Mouse (Mus musculus) layer of hippocampus, adult 2 months (tissue): ENCODE results near the gene Nhlh1. TPM values are rescaled to one million over a fixed set of nuclear protein-coding genes. Genes with fewer than 3 reads are reported as not detected.

Experiments used
- DNase-seq, 2 experiments: peaks; one replicate each; pipeline ENCODE4 v3.0.0; 2022; ENCODE audit warnings: low spot score in 2 of 2
- H3K27ac ChIP-seq: fragments of 200-600 bp; 2 replicates; pipeline ENCODE4 v1.8.1; 2022
- H3K4me3 ChIP-seq: fragments of 200-600 bp; 2 replicates; pipeline ENCODE4 v1.8.1; 2022; ENCODE audit warnings: mild to moderate bottlenecking
- CTCF ChIP-seq: fragments of 200-600 bp; conservative IDR thresholded peaks from 2 replicates; pipeline ENCODE4 v1.8.1; 2022; ENCODE audit warnings: antibody characterized with exemption, mild to moderate bottlenecking, moderate library complexity
- total RNA-seq, 2 experiments: library from RNA; stranded (reverse); gene quantifications; 2 replicates each; pipeline ENCODE4 v1.2.3; 2021

Nhlh1 gene
- total RNA-seq, 2 experiments from 2014 or later, result 0.79 to 1.2 TPM

DNA sequence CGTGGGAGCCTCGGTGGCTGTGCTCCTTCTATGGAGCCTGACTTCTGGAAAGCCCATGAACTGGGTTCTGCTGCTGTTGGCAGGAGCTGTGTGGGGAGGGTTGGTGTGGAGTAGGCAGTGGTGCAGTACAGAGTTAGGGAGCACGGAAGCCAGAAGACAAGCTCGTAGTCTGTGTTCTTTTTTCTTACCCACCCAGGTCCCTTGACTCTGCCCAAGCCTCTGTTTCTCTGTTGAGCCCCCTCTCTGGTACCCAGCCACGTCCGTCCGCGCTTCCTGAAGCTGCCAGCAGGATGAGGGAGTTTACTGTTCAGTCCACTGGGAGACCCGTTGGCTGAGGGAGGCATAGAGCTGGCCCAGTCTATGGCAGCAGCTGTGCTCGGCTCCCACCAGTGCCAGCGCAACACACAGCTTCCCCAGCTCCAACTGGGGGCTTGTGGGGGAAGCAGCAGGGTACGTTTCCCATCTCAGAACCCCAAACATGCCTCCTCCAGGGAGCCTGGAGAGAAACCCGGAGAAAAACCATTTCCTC, 7.3 kb upstream of the Nhlh1 start:
- Histone ChIP-seq H3K27ac (peak overlapping the region; percentile 79), H3K4me3 (no peak overlapping the region)
- DNase-seq, result peak in 1 of 2 experiments; percentile 30
- peak; percentile 34; the same call in 1 of the 2 replicates for TF ChIP-seq CTCF

DNA sequence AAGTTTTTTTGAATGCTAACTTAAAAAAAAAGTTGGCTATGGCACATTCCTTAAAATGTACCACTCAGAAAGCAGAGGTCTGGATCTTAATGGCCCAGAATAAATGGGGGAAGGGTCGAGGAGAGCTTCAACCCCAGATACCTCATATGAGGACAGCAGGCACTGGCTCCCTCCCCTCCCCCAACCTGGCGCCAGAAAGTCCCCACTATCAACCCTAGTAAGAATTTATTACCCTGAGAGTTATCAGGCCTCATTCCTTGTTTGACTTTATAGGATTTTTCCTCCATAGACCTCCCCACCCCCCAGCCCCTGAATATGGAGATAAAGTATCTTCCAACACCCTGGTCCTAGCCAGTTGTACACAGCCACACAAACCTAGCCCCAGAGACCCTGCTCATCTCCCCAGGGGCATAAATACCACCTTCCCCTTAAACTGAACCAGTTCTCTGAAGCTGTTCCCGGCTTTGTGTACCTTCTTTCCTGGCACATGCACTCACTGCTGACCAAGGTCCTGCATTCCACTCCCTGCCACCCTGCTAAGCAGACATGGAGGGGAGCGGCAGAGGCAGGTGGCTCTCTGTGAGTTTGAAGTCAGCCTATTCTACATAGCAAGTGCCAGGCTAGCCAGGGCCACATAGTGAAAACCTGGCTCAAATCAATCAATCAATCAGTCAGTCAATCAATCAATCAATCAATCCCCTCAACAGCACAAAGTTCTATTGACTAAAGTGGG, 6.1 kb upstream of the Nhlh1 start:
- no peak overlapping the region; the same call in 1 of the 2 replicates for H3K27ac ChIP-seq
- TF ChIP-seq CTCF, result no peak
- H3K4me3 ChIP-seq, result no peak overlapping the region
- no peak for DNase-seq

DNA sequence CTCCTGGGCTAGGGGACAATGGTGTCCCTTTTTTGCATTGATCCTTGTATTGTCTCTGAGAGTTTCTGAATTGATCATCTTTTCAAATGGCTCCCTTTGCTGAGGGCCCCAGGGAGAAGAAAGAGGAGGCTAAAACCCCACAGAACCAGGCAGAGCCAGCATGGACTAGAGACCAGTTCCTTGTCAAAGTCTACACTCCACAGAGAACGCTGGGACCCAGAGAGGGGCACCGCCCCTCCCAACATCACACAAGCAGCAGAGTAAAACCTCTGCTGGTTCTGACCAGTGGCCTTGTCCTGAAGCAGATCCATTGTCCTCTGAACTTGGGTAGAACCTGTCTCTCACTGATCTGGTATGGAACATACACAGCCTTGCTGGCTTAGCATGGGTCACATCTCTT, 4.7 kb upstream of the Nhlh1 start:
- DNase-seq, result no peak
- H3K4me3 ChIP-seq, result no peak overlapping the region
- H3K27ac ChIP-seq, result no peak overlapping the region
- no peak for TF ChIP-seq CTCF

DNA sequence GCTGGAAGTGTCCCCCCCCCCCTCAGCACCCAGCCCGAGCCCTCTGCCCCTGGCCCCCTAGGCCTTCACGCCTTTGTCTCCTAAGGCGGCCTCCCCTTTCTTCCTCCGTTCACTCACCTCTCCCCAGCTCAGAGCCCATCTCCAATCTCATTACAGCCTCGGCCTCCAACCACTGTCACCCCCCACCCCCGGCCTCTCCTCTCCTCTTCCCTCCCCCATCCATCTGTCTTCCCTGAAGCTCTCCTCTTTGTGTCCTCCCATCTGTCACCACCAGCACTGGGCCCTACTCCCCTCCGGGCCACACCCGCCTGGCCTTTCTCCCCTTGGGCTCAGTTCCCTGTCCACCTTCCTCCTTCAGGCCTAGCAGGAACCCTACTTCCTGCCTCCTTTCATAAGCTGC, 3.8 kb upstream of the Nhlh1 start:
- Histone ChIP-seq H3K4me3 (no peak overlapping the region), H3K27ac (no peak overlapping the region)
- TF ChIP-seq CTCF, result no peak
- no peak for DNase-seq

DNA sequence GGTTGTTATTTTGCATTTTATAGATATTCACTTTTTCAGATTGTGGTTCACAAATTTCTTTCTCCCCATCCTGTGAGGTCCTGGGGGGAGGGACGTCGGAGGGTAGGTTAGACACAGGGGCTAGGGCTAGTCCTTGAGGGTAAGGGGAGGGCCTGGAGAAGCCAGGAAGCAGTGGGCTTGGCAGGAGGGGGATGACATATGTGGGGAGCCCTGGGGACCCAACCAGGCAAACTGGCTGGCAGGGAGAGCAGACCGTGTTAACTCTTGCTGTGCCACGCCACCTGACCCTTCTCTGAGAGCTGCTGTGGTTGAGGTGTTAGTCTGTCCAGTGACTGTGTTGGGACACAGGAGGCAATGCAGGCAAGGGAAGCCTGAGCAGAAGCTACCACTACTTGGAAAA, 3.3 kb upstream of the Nhlh1 start:
- no peak overlapping the region for H3K4me3 ChIP-seq
- no peak for TF ChIP-seq CTCF
- no peak for DNase-seq
- no peak overlapping the region for H3K27ac ChIP-seq

DNA sequence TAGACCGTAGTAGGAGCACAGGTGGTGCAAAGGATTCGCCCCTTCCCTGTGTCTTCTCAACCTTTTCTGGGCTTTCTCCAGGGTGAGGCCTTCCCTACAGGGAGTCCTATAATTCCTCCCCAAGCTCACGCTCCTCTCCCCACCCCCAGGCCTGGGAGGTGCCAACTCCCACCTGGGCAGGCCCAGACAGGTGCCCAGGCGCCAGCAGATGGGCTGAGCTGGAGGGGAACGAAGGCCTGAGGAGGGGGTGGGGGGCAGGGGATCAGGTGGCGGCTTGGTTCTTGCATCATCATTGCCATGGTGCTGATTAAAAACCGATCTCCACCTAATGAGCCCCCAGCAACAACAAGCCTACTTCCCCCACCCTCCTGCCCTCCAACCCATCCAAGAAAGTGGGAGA, 1.5 kb upstream of the Nhlh1 start:
- TF ChIP-seq CTCF, result no peak
- DNase-seq, result no peak
- peak overlapping the region; percentile 53; the same call in 1 of the 2 replicates for H3K27ac ChIP-seq
- H3K4me3 ChIP-seq, result no peak overlapping the region

DNA sequence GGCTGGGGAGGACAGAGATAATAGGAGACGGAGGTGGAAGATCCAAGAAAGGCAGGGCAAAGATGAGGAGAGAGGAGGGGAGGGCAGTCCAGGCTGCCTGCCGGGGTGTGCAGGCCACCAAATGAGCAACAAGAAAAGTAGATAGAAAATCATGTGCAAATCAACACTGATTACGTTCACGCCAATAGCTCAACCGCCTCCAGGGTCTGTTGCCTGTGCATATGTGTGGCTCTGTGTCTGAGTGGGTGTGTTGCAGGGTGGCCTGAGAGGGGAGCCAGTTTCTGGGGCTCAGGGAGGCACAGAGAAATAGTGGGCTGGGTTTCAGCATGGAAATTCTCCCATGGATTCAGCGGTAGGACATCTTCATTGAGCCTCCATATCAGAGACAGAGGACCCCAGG, 948 bp upstream of the Nhlh1 start:
- Histone ChIP-seq H3K27ac (peak overlapping the region; percentile 53; the same call in 1 of the 2 replicates), H3K4me3 (no peak overlapping the region)
- DNase-seq, result no peak
- no peak for TF ChIP-seq CTCF

DNA sequence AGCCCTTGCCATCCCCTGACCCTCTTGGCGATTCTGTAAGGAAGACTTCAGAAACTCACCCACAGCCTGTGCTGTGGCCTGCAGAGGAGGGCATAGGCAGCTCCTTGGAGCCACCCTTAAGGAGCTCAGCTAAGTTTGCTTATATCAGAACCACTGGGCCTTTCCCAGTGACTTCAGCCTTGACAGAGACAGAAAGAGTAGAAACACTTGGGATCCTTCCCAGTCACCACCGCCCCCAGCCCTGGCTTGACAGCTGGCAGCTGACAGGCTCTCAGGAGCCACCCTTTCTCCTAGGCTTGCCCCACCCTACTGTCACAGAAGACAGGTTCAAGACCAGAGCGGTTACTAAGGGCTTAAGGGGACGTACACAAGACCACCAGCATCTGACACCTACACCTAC, 1.1 kb downstream of the Nhlh1 start:
- H3K4me3 ChIP-seq, result no peak overlapping the region
- no peak for TF ChIP-seq CTCF

DNA sequence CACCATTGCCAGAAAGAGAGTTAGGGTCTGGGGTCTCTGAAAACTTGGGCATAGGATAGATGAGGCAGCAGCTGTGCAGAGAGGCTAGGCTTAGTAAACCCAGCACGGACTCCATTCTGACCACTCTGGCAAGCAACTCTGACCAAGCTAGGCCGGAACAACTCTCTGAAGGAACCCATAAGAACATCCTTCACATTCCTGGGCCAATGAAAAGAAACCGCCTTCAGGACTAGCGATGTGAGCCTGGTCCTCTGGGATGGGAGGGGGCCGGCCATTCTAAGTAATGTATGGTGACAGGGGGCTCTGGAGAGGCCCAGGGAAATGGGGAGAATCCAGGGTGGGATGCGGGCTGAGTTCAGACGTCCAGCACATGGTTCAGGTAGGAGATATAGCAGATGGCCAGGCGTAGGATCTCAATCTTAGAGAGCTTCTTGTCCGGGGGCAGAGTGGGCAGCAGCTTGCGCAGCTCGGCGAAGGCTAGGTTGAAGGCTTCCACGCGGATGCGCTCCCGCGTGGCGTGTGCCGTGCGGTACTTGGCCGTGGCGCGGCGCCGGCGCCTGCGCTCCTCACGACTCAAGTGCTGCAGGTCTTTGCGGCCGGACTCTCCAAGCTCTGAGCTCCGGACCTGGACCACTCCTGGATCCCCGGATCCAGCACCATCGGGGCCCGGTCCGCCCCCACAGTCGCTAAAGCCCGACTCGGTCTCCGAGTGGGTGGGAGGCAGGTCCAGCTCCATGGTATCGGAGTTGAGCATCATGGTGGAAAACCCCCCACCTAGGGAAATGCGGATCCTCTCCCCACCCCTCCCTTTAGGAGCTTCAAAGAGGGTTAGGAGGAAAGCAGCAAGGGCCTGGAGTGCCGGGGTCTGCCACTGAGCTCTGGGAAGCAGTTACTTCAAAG, 3.6 kb downstream of the Nhlh1 start:
- DNase-seq, result no peak
- Histone ChIP-seq H3K27ac (no peak overlapping the region), H3K4me3 (peak overlapping the region; percentile 36)
- TF ChIP-seq CTCF, result no peak

More for the DNA sequence above, 1.1 kb downstream of the Nhlh1 start:
- no peak for DNase-seq
- H3K27ac ChIP-seq, result no peak overlapping the region

DNA sequence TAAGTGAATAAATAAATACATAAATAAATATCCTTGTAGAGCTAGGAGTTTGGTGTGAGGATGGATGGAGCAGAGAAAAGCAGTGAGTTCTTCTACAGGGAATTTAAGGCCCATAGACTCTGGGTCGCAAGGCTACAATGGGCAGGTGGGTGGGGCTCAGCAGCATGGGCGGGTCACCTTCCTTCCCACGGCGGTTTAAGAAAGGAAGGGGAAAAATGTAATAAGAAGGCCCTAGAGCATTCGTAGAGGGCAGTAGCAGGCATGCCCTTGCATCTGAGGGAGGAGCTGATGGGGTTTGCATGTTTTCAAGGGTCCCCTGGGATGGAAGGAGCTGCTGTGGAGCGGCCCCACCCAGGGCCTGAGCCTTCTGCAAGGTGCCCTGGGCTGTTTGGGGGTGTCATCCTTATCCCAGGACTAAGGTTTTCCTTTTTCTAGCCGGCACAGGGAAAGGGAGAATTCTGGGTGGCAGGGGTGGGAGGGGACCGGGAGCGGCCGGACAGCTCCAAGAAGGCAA, 4.5 kb downstream of the Nhlh1 start:
- Histone ChIP-seq H3K27ac (no peak overlapping the region), H3K4me3 (no peak overlapping the region)
- no peak for DNase-seq
- no peak for TF ChIP-seq CTCF

DNA sequence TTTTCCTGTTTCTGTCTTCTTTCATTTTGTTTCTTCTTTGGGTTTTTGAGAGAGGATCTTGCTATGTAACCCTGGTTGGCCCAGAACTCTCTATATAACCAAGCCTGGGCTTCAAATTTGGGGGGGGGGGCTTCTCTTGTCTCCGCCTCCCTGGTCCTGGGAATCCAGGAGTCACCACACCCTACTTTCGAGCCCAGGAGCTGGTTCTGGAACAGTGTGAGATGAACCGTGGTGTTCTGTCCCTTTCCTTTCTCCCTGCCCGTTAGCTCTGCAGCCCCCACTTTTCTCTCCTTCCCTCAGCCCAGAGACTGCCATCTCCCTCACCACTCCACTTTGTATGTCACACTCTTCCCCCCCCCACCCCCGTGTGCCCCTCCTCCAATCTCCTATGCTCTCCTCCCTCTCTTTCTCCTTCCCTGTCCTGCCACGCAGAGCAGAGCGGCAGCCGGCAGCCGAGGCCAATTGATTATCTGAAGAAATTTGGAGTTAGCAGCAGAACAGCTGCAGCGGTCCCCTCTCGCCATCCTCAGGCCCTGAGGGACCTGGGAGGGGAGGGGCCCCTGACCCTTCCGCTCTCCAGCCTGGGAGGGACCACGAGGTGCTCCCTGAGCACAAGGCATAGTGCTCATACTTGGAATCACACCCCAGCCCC, 8.1 kb downstream of the Nhlh1 start:
- no peak for TF ChIP-seq CTCF
- H3K4me3 ChIP-seq, result no peak overlapping the region
- H3K27ac ChIP-seq, result no peak overlapping the region
- DNase-seq, result no peak

DNA sequence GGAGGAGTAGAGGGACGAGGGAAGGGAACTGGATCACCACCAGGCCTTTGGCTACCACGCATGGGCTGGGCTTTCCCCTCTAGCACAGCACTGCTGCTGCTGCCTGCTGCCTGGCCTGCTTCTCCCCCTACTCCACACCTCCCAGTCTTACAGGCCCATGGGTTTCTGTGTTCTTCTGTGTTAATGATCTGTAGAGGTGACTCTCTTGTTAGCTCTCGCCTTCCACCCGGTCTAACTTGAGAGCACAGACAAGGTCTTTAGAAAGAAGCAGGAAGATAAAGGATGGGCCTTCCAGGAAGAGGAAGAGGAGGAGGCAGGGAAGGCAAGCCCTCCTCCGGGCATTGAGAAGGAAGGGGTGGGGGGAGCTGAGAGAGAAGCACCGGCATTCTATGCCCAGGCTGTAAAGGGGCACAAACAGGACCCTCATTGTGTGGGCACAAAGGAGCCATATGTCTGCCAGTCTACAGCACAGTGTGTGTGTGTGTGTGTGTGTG, 9.1 kb downstream of the Nhlh1 start:
- no peak for TF ChIP-seq CTCF
- DNase-seq, result no peak
- no peak overlapping the region for H3K4me3 ChIP-seq
- peak overlapping the region; percentile 32; the same call in 1 of the 2 replicates for H3K27ac ChIP-seq
